Mouse (Mus musculus): Measurements from ENCODE around the gene Mybpc3. TPM values are rescaled to one million over a fixed set of nuclear protein-coding genes. Genes with fewer than 3 reads are reported as not detected.
A peak's percentile ranks its signal among the peaks of the same experiment; 100 is the strongest.

Mybpc3 gene
- polyA plus RNA-seq, 1 experiment from 2014 or later, result 0.14 TPM

DNA sequence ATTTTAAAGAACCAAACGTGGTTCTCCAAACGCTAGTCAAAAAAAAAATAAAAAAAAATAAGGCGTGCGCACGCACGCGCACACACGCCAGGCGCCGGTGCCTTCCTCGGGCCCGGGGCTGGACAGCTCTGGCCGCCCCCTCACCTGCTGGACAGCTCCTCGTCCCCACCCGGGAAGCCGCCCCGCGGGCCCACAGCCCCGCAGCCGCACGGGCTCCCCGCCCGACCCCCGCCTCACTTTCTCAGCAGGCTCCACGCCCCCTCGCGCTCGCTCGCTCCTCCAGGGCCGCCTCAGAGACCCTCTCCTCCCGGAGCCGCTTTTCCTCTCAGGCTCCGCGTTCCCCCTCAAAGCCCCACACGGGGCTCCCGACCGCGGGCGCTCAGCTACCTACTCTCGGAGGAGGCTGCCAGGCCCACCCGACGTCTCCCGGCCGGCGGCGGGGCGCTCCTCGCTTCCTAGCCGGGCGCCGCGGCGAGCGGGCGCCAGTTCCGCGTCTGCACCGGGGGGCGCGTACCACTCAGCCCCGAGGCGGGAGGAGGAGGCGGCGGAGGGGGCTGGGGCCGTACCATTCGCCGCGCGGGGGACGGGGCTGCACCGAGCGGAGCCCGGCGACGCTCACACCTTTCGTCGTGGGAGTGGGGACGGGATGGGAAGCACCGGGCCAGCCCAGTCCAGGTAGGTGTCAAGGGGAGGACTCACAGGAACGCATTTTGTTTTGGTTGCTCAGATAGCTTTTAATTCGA is 64.6 kb downstream of the Mybpc3 start:
- under 1% methylated on average over 67 of the region's 81 CpGs for WGBS
- peak; percentile 97 for ATAC-seq (ENCODE audit: low FRiP score)
- peak overlapping the region; percentile 85 for H3K4me2 ChIP-seq

DNA sequence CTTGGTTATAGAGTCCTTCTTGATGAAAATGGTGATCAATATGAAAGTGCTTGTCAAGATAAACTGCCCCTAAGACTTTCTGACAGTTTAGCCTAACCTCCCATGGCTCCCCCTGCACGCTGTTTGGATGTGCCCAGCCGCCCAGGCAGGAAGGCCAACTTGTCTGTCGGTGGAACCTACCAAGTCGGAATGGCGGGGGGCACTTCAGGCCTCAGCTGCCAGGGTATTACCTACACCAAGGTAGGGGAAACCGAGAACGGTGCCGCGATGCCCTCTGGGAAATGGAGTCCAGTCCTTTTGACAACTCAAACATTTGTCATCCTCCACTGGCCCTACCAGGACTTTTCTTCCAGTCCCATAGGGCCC is 65.2 kb downstream of the Mybpc3 start:
- Histone ChIP-seq H3K9me3 (no peaks in the 10 kb centered on the region), H3K27ac (peak overlapping the region; percentile 89), H3K36me3 (replicated peaks) (peaks cover 2% of the 10 kb centered on the region; the same call in 1 of the 2 replicates), H3K9ac (peak overlapping the region; percentile 67), H3K4me1 (peaks cover 30% of the 10 kb centered on the region), H3K4me3 (replicated peaks) (peak overlapping the region; percentile 83), H3K27me3 (no peaks in the 10 kb centered on the region), H3K4me2 (peak overlapping the region; percentile 85)
- peak; percentile 95 for ATAC-seq (ENCODE audit: low FRiP score)
- WGBS, result 0% methylated on average over 9 of the region's 9 CpGs

More for the DNA sequence above, 64.6 kb downstream of the Mybpc3 start:
- Histone ChIP-seq H3K36me3 (replicated peaks) (peaks cover 8% of the 10 kb centered on the region; the same call in 1 of the 2 replicates), H3K4me1 (peaks cover 30% of the 10 kb centered on the region), H3K4me3 (replicated peaks) (peak overlapping the region; percentile 83), H3K9ac (peak overlapping the region; percentile 67), H3K27ac (peak overlapping the region; percentile 89), H3K9me3 (no peaks in the 10 kb centered on the region), H3K27me3 (no peaks in the 10 kb centered on the region)

DNA sequence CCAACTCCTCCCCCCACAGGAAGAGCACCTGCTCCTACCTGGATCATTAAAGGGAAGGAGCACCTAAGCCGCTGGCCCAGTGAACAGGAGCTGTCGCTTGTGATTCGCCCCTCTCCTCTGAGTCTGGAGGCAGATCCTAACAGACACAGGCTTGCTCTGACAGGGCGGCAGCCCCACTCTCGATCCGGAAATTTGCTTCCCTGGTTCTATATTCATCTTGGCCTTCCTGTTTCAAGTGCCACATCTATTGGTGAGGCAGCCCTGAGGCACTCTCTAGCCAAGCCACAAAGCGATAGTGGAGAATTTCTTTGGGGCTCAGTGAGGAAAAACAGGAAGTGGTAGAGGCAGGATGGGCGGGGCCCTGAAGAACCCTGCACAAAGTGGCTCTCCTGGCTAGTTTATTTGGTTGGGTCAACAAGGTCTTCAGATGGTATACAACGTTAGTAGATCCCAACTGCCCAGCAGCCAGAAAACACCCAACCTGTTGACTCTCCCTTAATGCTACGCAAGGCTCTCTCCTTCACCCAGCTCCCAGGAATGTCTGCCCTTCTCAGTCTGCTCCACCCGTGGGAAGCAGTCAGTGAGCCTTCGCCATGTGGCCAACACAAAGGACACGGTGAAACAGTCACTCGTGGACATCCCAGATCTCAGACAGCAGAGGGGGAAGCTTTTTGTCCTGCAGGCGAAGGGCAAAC is 65.9 kb downstream of the Mybpc3 start, which contains the start of gene Madd:
Gene Madd, minus strand, starts transcription at position 127 of the 695 bp plus-strand sequence.
- 69% methylated on average over 15 of the region's 15 CpGs for WGBS
- Histone ChIP-seq H3K4me3 (replicated peaks) (peak within 1 kb of the TSS; percentile 83), H3K4me1 (peaks cover 30% of the 10 kb centered on the region), H3K27ac (peak within 1 kb of the TSS; percentile 89), H3K9ac (peak within 1 kb of the TSS; percentile 67), H3K27me3 (no peaks in the 10 kb centered on the region), H3K36me3 (replicated peaks) (no peaks in the 10 kb centered on the region; the same call in 1 of the 2 replicates), H3K4me2 (peak within 1 kb of the TSS; percentile 85), H3K9me3 (no peaks in the 10 kb centered on the region)
- no peak for ATAC-seq (ENCODE audit: low FRiP score)

Other genes with a start within 250 kb of the Mybpc3 start
- gene C1qtnf4, start 232.3 kb upstream of the Mybpc3 start, polyA plus RNA-seq (2016; fragmentation: Nextera tagmentation; extraction: Ambion mirVana), result 15.9 and 28.0 TPM in 2 replicates
- gene Kbtbd4, start 213.4 kb upstream of the Mybpc3 start, polyA plus RNA-seq (2016; fragmentation: Nextera tagmentation; extraction: Ambion mirVana), result 59.1 and 61.2 TPM in 2 replicates
- gene Ndufs3, start 213.3 kb upstream of the Mybpc3 start, polyA plus RNA-seq (2016; fragmentation: Nextera tagmentation; extraction: Ambion mirVana), result 188 and 192 TPM in 2 replicates
- gene Celf1, start 177.8 kb upstream of the Mybpc3 start, polyA plus RNA-seq (2016; fragmentation: Nextera tagmentation; extraction: Ambion mirVana), result 172 and 183 TPM in 2 replicates
- gene Rapsn, start 82.5 kb upstream of the Mybpc3 start, polyA plus RNA-seq (2016; fragmentation: Nextera tagmentation; extraction: Ambion mirVana), result 1.9 and 2.6 TPM in 2 replicates
- gene Psmc3, start 64.1 kb upstream of the Mybpc3 start, polyA plus RNA-seq (2016; fragmentation: Nextera tagmentation; extraction: Ambion mirVana), result 294 and 301 TPM in 2 replicates
- 22.6 and 24.3 TPM in 2 replicates for gene Slc39a13, start 47.7 kb upstream of the Mybpc3 start, polyA plus RNA-seq (2016; fragmentation: Nextera tagmentation; extraction: Ambion mirVana)
- gene Spi1, start 35.8 kb upstream of the Mybpc3 start, polyA plus RNA-seq (2016; fragmentation: Nextera tagmentation; extraction: Ambion mirVana), result 1.7 and 2.7 TPM in 2 replicates
- gene Madd, start 65.7 kb downstream of the Mybpc3 start, polyA plus RNA-seq (2016; fragmentation: Nextera tagmentation; extraction: Ambion mirVana), result 39.1 and 41.2 TPM in 2 replicates
- 1.4 TPM in 2 replicates for gene Nr1h3, start 84.7 kb downstream of the Mybpc3 start, polyA plus RNA-seq (2016; fragmentation: Nextera tagmentation; extraction: Ambion mirVana)
- gene Acp2, start 84.7 kb downstream of the Mybpc3 start, polyA plus RNA-seq (2016; fragmentation: Nextera tagmentation; extraction: Ambion mirVana), result 33.2 and 33.9 TPM in 2 replicates
- gene Ddb2, start 118.8 kb downstream of the Mybpc3 start, polyA plus RNA-seq (2016; fragmentation: Nextera tagmentation; extraction: Ambion mirVana), result 10.3 TPM in 2 replicates
- 28.1 and 29.1 TPM in 2 replicates for gene Pacsin3, start 137.8 kb downstream of the Mybpc3 start, polyA plus RNA-seq (2016; fragmentation: Nextera tagmentation; extraction: Ambion mirVana)
- gene Arfgap2, start 146.8 kb downstream of the Mybpc3 start, polyA plus RNA-seq (2016; fragmentation: Nextera tagmentation; extraction: Ambion mirVana), result 93.2 and 97.1 TPM in 2 replicates

All from forebrain, embryonic 12.5 days (tissue).